Mouse (Mus musculus) common myeloid progenitor, adult 5-6 weeks (primary cell): ENCODE results near the gene Hoxa6. TPM values are rescaled to one million over a fixed set of nuclear protein-coding genes. Genes with fewer than 3 reads are reported as not detected.

Experiments used
- ATAC-seq: replicated peaks from 2 replicates; pipeline ENCODE4 v1.8.0; 2016; ENCODE audit warnings: low read depth, mild to moderate bottlenecking, moderate TSS enrichment, inconsistent platforms; ENCODE audit not compliant: poor library complexity, severe bottlenecking
- total RNA-seq: library from RNA; stranded (forward); fragments of 200-1000, 187-1606 nt; gene quantifications from 2 replicates; pipeline ENCODE4 v1.2.3, GENCODE M21; 2017

Gene Hoxa6
- total RNA-seq, 1 experiment from 2014 or later = not detected

- no peak for ATAC-seq
These were observed 50.9 kb downstream of the Hoxa6 start for GRCm38 (mm10) chr6:52157466-52158275.

DNA sequence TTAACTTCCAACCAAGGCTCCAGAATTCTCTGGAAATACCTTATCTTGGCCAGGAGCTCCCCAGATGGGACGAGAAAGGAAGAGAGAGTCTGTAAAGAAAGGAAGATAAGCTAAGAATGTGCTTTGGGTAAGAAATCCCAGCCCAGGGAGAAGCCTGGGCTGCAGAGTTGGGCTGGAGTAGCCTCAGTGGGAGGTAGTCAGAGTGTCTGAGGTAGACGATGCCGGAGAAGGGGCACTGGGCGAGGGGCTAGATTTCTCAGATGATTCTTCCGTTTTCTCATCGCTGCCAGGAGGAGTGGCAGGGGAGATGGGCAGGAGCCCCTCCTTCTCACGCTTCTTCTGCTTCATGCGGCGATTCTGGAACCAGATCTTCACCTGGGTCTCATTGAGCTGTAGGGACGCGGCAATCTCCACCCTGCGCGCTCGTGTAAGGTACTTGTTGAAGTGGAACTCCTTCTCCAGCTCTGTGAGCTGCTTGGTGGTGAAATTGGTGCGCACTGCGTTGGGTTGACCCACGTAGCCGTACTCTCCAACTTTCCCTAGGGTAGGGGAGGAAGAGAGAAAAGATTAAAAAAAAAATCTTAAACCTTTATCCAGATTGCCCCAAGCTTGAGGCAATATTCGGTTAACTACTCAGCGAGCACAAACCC, 51.8 kb downstream of the Hoxa6 start:
- ATAC-seq = no peak

Other genes with a start within 250 kb of the Hoxa6 start
- 127 and 171 TPM in 2 replicates for gene Skap2, start 196.2 kb downstream of the Hoxa6 start, total RNA-seq
- gene Hoxa1, start 50.4 kb downstream of the Hoxa6 start, total RNA-seq = not detected in 2 replicates
- gene Hoxa2, start 43.9 kb downstream of the Hoxa6 start, total RNA-seq = not detected in 2 replicates
- gene 5730596B20Rik, start 31.2 kb downstream of the Hoxa6 start, total RNA-seq = not detected in 2 replicates
- gene Hoxa4, start 17.0 kb downstream of the Hoxa6 start, total RNA-seq = 0.27 and 1.5 TPM in 2 replicates
- gene Hoxa5, start 4.1 kb downstream of the Hoxa6 start, total RNA-seq = 3.6 and 3.9 TPM in 2 replicates
- gene Hoxa3, start 4.6 kb upstream of the Hoxa6 start, total RNA-seq = 1.1 and 2.8 TPM in 2 replicates
- gene Gm28308, start 4.6 kb upstream of the Hoxa6 start, total RNA-seq = not detected in 2 replicates
- 10.6 and 17.7 TPM in 2 replicates for gene Hoxa7, start 13.1 kb upstream of the Hoxa6 start, total RNA-seq
- 46.4 and 56.2 TPM in 2 replicates for gene Hoxa9, start 22.4 kb upstream of the Hoxa6 start, total RNA-seq
- gene Hoxa10, start 32.1 kb upstream of the Hoxa6 start, total RNA-seq = 1.6 and 2.3 TPM in 2 replicates
- gene Hoxa11, start 37.1 kb upstream of the Hoxa6 start, total RNA-seq = not detected in 2 replicates
- not detected in 2 replicates for gene Hoxa13, start 52.2 kb upstream of the Hoxa6 start, total RNA-seq
- not detected in 2 replicates for gene Evx1, start 104.8 kb upstream of the Hoxa6 start, total RNA-seq